Mouse (Mus musculus): ENCODE measurements around the gene Trir. TPM values are rescaled to one million over a fixed set of nuclear protein-coding genes. Genes with fewer than 3 reads are reported as not detected.

Trir gene
- total and polyA plus RNA-seq, 2 experiments, result 69.5 to 94.1 TPM

- H3K4me3 ChIP-seq (ENCODE audit: insufficient read depth, low read depth, low read length), result no peak within 1 kb of the TSS
- no peaks in the 10 kb centered on the region for H3K27me3 ChIP-seq (ENCODE audit: control insufficient read depth, insufficient read depth, low read length)
- H3K79me2 ChIP-seq (ENCODE audit: control insufficient read depth, insufficient read depth, low read length), result peaks cover 5% of the 10 kb centered on the region; the same call in 1 of the 2 replicates
- H3K9ac ChIP-seq (ENCODE audit: low read depth, low read length), result no peak within 1 kb of the TSS
- no peak within 1 kb of the TSS for H3K27ac ChIP-seq (replicated peaks; ENCODE audit: insufficient read depth, low read depth, low read length)
- H3K4me1 ChIP-seq (ENCODE audit: control insufficient read depth, insufficient read depth, low read length), result peaks cover 20% of the 10 kb centered on the region
- no peak for DNase-seq (ENCODE audit: extremely low read depth, low read depth, low spot score)
- 0 out of 2 replicates have a peak, but pooled peaks have one; percentile 8 for TF ChIP-seq POLR2A (IDR thresholded peaks at IDR 0.05; ENCODE audit: extremely low read depth, insufficient read depth, low read length)
- TF ChIP-seq CTCF (IDR thresholded peaks at IDR 0.05; ENCODE audit: low read depth, low read length), result no peak
- no peaks in the 10 kb centered on the region for H3K36me3 ChIP-seq (ENCODE audit: control insufficient read depth, insufficient read depth, low read length)
Measured at GRCm38 (mm10) chr8:85067982-85068381, 41.4 kb downstream of the Trir start, which contains the start of gene Gm5741. Gene Gm5741, minus strand, starts transcription at chr8:85067982.

GRCm38 (mm10) chr8:85071041-85071440 lies 44.4 kb downstream of the Trir start:
- TF ChIP-seq POLR2A (IDR thresholded peaks at IDR 0.05; ENCODE audit: extremely low read depth, insufficient read depth, low read length) (0 out of 2 replicates have a peak, but pooled peaks have one; percentile 5), CTCF (IDR thresholded peaks at IDR 0.05; ENCODE audit: low read depth, low read length) (no peak)
- Histone ChIP-seq H3K27ac (replicated peaks; ENCODE audit: insufficient read depth, low read depth, low read length) (peak overlapping the region; percentile 99), H3K27me3 (ENCODE audit: control insufficient read depth, insufficient read depth, low read length) (no peaks in the 10 kb centered on the region)

DNA sequence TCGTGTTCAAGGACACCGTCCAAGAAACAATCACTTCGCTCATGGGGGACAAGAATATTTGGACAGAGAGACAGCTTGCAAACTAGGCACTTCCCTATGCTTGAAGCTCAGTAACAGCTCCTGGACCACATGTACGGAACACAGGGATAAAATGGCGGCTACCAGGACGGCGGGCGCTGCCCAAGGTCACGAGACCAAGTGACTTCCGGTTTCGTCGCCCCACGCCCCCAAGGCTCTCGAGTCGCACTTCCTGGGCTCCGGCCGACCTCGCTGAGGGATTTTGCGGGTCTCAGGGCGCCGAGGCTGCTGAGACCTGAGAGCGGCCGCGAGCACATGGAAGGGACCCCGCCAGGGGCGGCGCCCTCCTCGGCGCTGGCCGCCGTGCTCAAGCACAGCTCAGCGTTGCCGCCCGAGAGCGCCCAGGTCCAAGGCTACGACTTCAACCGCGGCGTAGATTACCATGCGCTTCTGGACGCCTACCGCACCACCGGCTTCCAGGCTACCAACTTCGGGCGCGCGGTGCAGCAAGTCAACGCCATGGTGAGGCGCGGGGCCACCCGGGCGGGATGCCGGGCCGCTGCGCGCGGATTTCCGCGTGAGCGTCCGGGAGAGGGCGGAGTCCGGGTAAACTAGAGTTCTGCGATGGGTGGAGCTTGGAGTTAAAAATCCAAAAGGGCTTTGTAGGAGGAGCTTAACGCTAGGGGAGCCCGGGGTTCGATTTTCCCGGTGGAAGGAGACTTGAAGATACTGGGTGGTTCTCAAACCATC lies 45.1 kb downstream of the Trir start, which contains the start of gene Dhps:
TSS of gene Dhps (plus strand) at position 244 of the 768 bp plus-strand sequence.
- H3K79me2 ChIP-seq (ENCODE audit: control insufficient read depth, insufficient read depth, low read length), result peaks cover 9% of the 10 kb centered on the region; the same call in 1 of the 2 replicates
- TF ChIP-seq CTCF (IDR thresholded peaks at IDR 0.05; ENCODE audit: low read depth, low read length) (no peak), POLR2A (IDR thresholded peaks at IDR 0.05; ENCODE audit: extremely low read depth, insufficient read depth, low read length) (peak; percentile 77; the same call in 1 of the 2 replicates)
- H3K27me3 ChIP-seq (ENCODE audit: control insufficient read depth, insufficient read depth, low read length), result no peaks in the 10 kb centered on the region
- WGBS, result 1% methylated on average over 67 of the region's 68 CpGs
- peak; percentile 83 for DNase-seq (ENCODE audit: extremely low read depth, low read depth, low spot score)
- H3K36me3 ChIP-seq (ENCODE audit: control insufficient read depth, insufficient read depth, low read length), result peaks cover under 1% of the 10 kb centered on the region; the same call in 1 of the 2 replicates
- peak within 1 kb of the TSS; percentile 98 for H3K9ac ChIP-seq (ENCODE audit: low read depth, low read length)
- H3K27ac ChIP-seq (replicated peaks; ENCODE audit: insufficient read depth, low read depth, low read length), result peak within 1 kb of the TSS; percentile 99
- H3K4me3 ChIP-seq (ENCODE audit: insufficient read depth, low read depth, low read length), result peak within 1 kb of the TSS; percentile 97
- H3K4me1 ChIP-seq (ENCODE audit: control insufficient read depth, insufficient read depth, low read length), result peaks cover 5% of the 10 kb centered on the region

More at GRCm38 (mm10) chr8:85071041-85071440, 44.4 kb downstream of the Trir start:
- no peaks in the 10 kb centered on the region; the same call in 1 of the 2 replicates for H3K36me3 ChIP-seq (ENCODE audit: control insufficient read depth, insufficient read depth, low read length)
- peak overlapping the region; percentile 97; the same call in 1 of the 2 replicates for H3K4me3 ChIP-seq (ENCODE audit: insufficient read depth, low read depth, low read length)
- 27% methylated on average over 5 of the region's 5 CpGs for WGBS
- peaks cover 7% of the 10 kb centered on the region for H3K4me1 ChIP-seq (ENCODE audit: control insufficient read depth, insufficient read depth, low read length)
- H3K79me2 ChIP-seq (ENCODE audit: control insufficient read depth, insufficient read depth, low read length), result peaks cover 9% of the 10 kb centered on the region; the same call in 1 of the 2 replicates
- DNase-seq (ENCODE audit: extremely low read depth, low read depth, low spot score), result peak; percentile 96
- H3K9ac ChIP-seq (ENCODE audit: low read depth, low read length), result no peak overlapping the region; the same call in 1 of the 2 replicates

DNA sequence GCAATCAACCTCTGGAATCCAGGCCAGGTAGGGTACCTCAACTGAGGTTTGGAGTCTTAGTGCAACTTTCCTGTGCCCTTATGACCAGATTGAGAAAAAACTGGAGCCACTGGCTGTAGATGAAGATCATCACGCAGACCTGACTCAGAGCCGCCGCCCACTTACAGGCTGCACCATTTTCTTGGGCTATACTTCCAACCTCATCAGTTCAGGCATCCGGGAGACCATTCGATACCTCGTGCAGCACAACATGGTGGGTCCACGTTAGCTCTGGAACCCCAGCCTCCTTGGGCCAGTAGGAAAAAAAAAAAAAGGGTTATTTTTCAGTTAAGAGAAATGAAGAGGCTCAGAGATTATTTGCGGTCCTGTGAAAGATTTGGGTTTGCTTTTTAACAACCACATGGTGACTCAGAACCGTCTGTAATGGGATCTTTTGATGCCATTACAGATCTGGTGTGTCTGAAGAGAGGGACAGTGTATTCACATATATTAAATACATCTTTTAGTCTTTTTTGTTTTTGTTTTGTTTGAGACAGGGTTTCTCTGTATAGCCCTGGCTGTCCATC lies 45.8 kb downstream of the Trir start:
- Histone ChIP-seq H3K4me1 (ENCODE audit: control insufficient read depth, insufficient read depth, low read length) (peaks cover 5% of the 10 kb centered on the region), H3K27ac (replicated peaks; ENCODE audit: insufficient read depth, low read depth, low read length) (peak overlapping the region; percentile 51), H3K79me2 (ENCODE audit: control insufficient read depth, insufficient read depth, low read length) (peaks cover 9% of the 10 kb centered on the region; the same call in 1 of the 2 replicates), H3K36me3 (ENCODE audit: control insufficient read depth, insufficient read depth, low read length) (peaks cover 2% of the 10 kb centered on the region; the same call in 1 of the 2 replicates), H3K27me3 (ENCODE audit: control insufficient read depth, insufficient read depth, low read length) (no peaks in the 10 kb centered on the region), H3K4me3 (ENCODE audit: insufficient read depth, low read depth, low read length) (peak overlapping the region; percentile 97), H3K9ac (ENCODE audit: low read depth, low read length) (peak overlapping the region; percentile 60)
- no peak for DNase-seq (ENCODE audit: extremely low read depth, low read depth, low spot score)
- TF ChIP-seq POLR2A (IDR thresholded peaks at IDR 0.05; ENCODE audit: extremely low read depth, insufficient read depth, low read length) (no peak), CTCF (IDR thresholded peaks at IDR 0.05; ENCODE audit: low read depth, low read length) (no peak)
- WGBS, result 29% methylated on average over 9 of the region's 9 CpGs

DNA sequence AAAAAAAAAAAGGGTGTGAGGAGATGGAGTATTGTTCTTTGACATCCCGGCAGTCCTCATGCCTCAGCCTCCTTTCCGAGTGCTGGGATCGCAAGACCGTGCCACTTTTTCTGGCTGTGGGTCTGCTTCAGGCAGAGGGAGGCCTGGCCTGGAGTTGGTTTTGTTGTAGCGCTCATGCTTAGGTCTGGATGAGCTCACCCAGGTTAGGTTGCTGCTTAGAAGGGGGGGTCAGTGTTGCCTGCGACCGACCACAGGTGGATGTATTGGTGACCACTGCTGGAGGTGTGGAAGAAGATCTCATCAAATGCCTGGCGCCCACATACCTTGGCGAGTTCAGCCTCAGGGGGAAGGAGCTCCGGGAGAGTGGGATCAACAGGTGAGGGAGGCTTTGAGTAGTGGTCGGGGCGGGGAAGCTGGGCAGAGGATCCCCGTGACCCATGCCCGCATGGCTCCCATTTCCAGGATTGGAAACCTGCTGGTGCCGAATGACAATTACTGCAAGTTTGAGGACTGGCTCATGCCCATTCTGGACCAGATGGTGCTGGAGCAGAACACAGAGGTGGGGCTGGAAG lies 46.5 kb downstream of the Trir start:
- peaks cover 5% of the 10 kb centered on the region for H3K4me1 ChIP-seq (ENCODE audit: control insufficient read depth, insufficient read depth, low read length)

More for the DNA sequence above, 46.5 kb downstream of the Trir start:
- WGBS, result 93% methylated on average over 15 of the region's 15 CpGs
- DNase-seq (ENCODE audit: extremely low read depth, low read depth, low spot score), result no peak
- peaks cover 9% of the 10 kb centered on the region; the same call in 1 of the 2 replicates for H3K79me2 ChIP-seq (ENCODE audit: control insufficient read depth, insufficient read depth, low read length)
- H3K36me3 ChIP-seq (ENCODE audit: control insufficient read depth, insufficient read depth, low read length), result peaks cover 2% of the 10 kb centered on the region; the same call in 1 of the 2 replicates
- H3K4me3 ChIP-seq (ENCODE audit: insufficient read depth, low read depth, low read length), result no peak overlapping the region
- H3K9ac ChIP-seq (ENCODE audit: low read depth, low read length), result no peak overlapping the region
- TF ChIP-seq CTCF (IDR thresholded peaks at IDR 0.05; ENCODE audit: low read depth, low read length) (no peak), POLR2A (IDR thresholded peaks at IDR 0.05; ENCODE audit: extremely low read depth, insufficient read depth, low read length) (no peak)
- no peaks in the 10 kb centered on the region for H3K27me3 ChIP-seq (ENCODE audit: control insufficient read depth, insufficient read depth, low read length)
- no peak overlapping the region for H3K27ac ChIP-seq (replicated peaks; ENCODE audit: insufficient read depth, low read depth, low read length)
